Mouse (Mus musculus) CH12.LX (cell line): ENCODE data around the gene Ap5z1. TPM values are rescaled to one million over a fixed set of nuclear protein-coding genes. Genes with fewer than 3 reads are reported as not detected.

ENCODE experiments used
- DNase-seq: peaks from one replicate; pipeline ENCODE4 v3.0.0-alpha.2; 2013; ENCODE audit errors: extremely low read depth
- H3K27ac ChIP-seq: 2 replicates; pipeline ENCODE4 v1.5.1; 2012; ENCODE audit warnings: low read depth, mild to moderate bottlenecking, control low read depth, moderate library complexity; ENCODE audit not compliant: insufficient read depth
- H3K27me3 ChIP-seq: replicated peaks from 2 replicates; pipeline ENCODE3; 2012; ENCODE audit warnings: inconsistent platforms
- H3K36me3 ChIP-seq, 2 experiments: replicated peaks in 1 of 2; 2 replicates each; pipeline versions ENCODE3 to v1.6.1; 2012; ENCODE audit warnings: inconsistent platforms in 1 of 2, low read length in 1 of 2, mild to moderate bottlenecking in 1 of 2, mixed read lengths in 1 of 2, moderate library complexity in 1 of 2; ENCODE audit not compliant: control insufficient read depth in 1 of 2, insufficient read depth in 1 of 2
- H3K4me1 ChIP-seq, 2 experiments: 2 replicates each; pipeline ENCODE4 v1.6.1; 2012; ENCODE audit warnings: inconsistent platforms in 1 of 2, moderate library complexity in 1 of 2; ENCODE audit not compliant: insufficient read depth in 2 of 2, control insufficient read depth in 1 of 2
- H3K4me2 ChIP-seq: 2 replicates; pipeline ENCODE4 v1.6.1; 2012; ENCODE audit warnings: low read depth, mild to moderate bottlenecking, control low read depth; ENCODE audit not compliant: poor library complexity, insufficient read depth, severe bottlenecking
- H3K4me3 ChIP-seq, 3 experiments: fragments of 150-350 bp in 1 of 3; sonication (generic) in 1 of 3; replicated peaks in 1 of 3; 2 replicates each; pipeline versions ENCODE3 to v1.5.1; 2011 to 2012; ENCODE audit warnings: low read depth in 2 of 3, low read length in 2 of 3, mild to moderate bottlenecking in 2 of 3, moderate library complexity in 2 of 3, control low read depth in 1 of 3, improper control_type of control experiment in 1 of 3, inconsistent platforms in 1 of 3, mixed read lengths in 1 of 3; ENCODE audit not compliant: poor library complexity in 1 of 3
- H3K79me2 ChIP-seq: replicated peaks from 2 replicates; pipeline ENCODE4 v1.6.1; 2012; ENCODE audit warnings: mild to moderate bottlenecking, moderate library complexity; ENCODE audit not compliant: control insufficient read depth, poor library complexity, insufficient read depth, severe bottlenecking; ENCODE audit errors: extremely low read depth
- H3K9ac ChIP-seq: 2 replicates; pipeline ENCODE4 v1.6.1; 2012; ENCODE audit warnings: low read depth, mild to moderate bottlenecking, control low read depth, moderate library complexity; ENCODE audit not compliant: insufficient read depth
- H3K9me3 ChIP-seq: replicated peaks from 2 replicates; pipeline ENCODE3; 2012; ENCODE audit warnings: low read length, inconsistent platforms, mixed read lengths
- CHD1 ChIP-seq: IDR thresholded peaks from 2 replicates; pipeline ENCODE4 v1.6.1; 2012; ENCODE audit warnings: low read depth, low read length, improper control_type of control experiment, inconsistent platforms
- GABPA ChIP-seq: IDR thresholded peaks from 2 replicates; pipeline ENCODE4 v1.6.1; 2012; ENCODE audit warnings: low read depth, low read length, improper control_type of control experiment, inconsistent platforms; ENCODE audit not compliant: insufficient replicate concordance
- MAZ ChIP-seq: IDR thresholded peaks from 2 replicates; pipeline ENCODE4 v1.6.1; 2012; ENCODE audit warnings: low read depth, mild to moderate bottlenecking, inconsistent platforms, low read length, improper control_type of control experiment, moderate library complexity
- PAX5 ChIP-seq: IDR thresholded peaks from 2 replicates; pipeline ENCODE4 v1.6.1; 2012; ENCODE audit warnings: low read length, inconsistent platforms, mixed read lengths
- USF2 ChIP-seq: conservative IDR thresholded peaks from 2 replicates; pipeline ENCODE4 v1.6.1; 2011; ENCODE audit warnings: low read depth, low read length, improper control_type of control experiment
- ZNF384 ChIP-seq: IDR thresholded peaks from 2 replicates; pipeline ENCODE4 v1.6.1; 2012; ENCODE audit warnings: low read depth, low read length, improper control_type of control experiment, inconsistent platforms
- dilution Hi-C: fragments of 300-500 bp; cut with MboI; formaldehyde crosslinking; loops from 2 replicates; pipeline ENCODE4 v1.14.3; 2020; ENCODE audit warnings: low sequenced_read_pairs; ENCODE audit not compliant: extremely low pct_unique_long_range_greater_than_20kb, extremely low pct_ligation_motif_present
- in situ Hi-C: fragments of 300-500 bp; cut with MboI; formaldehyde crosslinking; loops from 3 replicates; pipeline ENCODE4 v1.14.3; 2019; ENCODE audit warnings: low sequenced_read_pairs, low pct_ligation_motif_present, low pct_unique_long_range_greater_than_20kb, mixed read lengths
- polyA plus RNA-seq: library from polyadenylated mRNA; unstranded; fragments of >175 nt; gene quantifications from 2 replicates; pipeline ENCODE4 v1.2.1, GENCODE M21; 2012; ENCODE audit warnings: low read depth; ENCODE audit not compliant: insufficient read length
- total RNA-seq, 2 experiments: library from RNA; depleted of rRNA; stranded (reverse); fragments of 300-350 nt in 1 of 2; fragments of >200 nt in 1 of 2; gene quantifications; 2 replicates each; pipeline ENCODE4 v1.2.3; 2012 to 2014

The Ap5z1 gene
- total and polyA plus RNA-seq, 3 experiments = 3.1 to 18.7 (median 11.3) TPM

DNA sequence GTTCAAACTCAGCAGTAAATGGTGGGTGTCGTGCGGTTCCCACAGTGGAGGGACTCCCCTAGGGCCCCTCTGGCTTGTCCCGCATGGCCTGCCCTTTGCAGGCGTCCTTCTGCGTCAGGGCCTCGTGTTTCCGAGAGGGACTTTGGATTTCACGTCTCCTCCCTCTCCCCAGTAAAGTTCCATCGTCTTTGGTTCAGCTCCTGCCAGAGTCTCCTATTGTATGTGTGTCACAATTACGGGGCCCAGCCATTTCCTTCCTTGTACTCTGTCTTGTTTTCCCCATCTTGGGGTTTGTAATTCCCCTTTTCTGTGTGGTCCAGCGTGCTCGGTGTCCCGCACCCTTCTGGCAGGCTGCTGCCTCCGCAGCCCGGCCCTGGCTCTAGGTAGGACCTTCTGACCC is 20.2 kb upstream of the Ap5z1 start:
- Histone ChIP-seq H3K4me3 (no peak overlapping the region), H3K79me2 (peaks cover 24% of the 10 kb centered on the region), H3K27ac (no peak overlapping the region), H3K9ac (no peak overlapping the region), H3K4me2 (no peak overlapping the region), H3K9me3 (no peaks in the 10 kb centered on the region), H3K27me3 (no peaks in the 10 kb centered on the region), H3K4me1 (peaks cover 39 to 88% of the 10 kb centered on the region in 2 experiments), H3K36me3 (peaks cover 5 to 70% of the 10 kb centered on the region in 2 experiments)
- no peak for DNase-seq
- in situ Hi-C loops = loop anchor here (5.0 kb wide), 1 partner anchor 76 kb away; no protein-coding TSS in a partner anchor
- dilution Hi-C loops = no loop called here
- no peak for TF ChIP-seq GABPA

DNA sequence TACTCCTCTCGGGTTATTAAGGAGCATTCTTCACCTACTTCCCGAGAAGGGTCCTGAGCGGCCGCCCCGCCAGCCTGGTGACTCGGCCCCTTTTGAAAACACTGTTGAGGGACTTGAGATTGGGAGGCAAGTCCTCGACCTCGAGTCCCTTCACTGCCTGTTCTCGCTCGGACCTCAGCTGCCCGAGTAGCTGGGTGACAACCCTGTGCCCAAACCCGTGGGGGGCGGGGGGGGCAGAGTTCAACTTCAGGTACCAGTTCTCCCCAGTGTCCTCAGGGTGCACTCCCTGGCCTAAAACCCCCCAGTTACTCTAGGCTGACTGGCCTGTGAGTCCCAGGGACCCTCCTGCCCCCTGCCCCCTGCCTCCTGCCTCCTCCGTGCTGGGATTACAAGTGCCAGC is 19.8 kb upstream of the Ap5z1 start:
- peaks cover 5 to 70% of the 10 kb centered on the region in 2 experiments for H3K36me3 ChIP-seq
- peaks cover 39 to 84% of the 10 kb centered on the region in 2 experiments for H3K4me1 ChIP-seq
- H3K4me2 ChIP-seq = no peak overlapping the region

DNA sequence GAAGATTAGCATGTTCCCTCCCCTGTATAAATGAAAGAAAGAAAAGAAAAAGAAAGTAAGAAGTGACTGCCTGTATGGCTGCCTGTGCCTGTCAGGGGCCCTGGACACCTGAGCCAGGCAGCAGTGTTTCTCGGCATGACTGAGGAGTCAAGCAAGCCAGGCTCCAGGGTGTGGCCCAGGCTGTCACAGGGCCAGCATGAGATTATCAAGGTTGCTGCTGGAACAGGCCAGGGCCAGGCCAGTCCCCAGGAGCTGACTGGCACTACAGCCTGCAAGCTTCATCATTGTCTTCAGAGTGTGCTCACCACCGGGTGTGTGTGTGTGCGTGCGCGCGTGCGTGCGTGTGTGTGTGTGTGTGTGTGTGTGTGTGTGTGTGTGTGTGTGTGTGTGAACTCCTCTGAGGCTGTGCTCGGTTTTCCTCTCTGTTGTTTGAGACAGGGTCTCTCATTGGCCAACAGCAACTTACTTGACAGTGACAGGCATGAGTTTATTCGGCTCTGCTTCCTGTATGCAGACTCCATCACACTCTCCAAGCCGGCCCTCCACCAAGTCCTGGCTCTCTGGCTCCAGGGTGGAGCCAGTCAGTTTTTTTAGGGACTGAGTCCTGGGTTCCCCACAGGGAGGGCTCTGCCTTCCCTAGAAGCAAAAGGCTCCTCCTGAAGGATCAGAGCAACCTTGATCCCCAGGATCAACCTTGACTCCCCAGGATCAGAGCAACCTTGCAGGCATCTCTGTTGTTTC is 18.8 kb upstream of the Ap5z1 start:
- Histone ChIP-seq H3K9ac (no peak overlapping the region), H3K36me3 (peaks cover 10 to 71% of the 10 kb centered on the region in 2 experiments), H3K79me2 (peaks cover 15% of the 10 kb centered on the region), H3K27me3 (no peaks in the 10 kb centered on the region), H3K27ac (no peak overlapping the region), H3K4me1 (peaks cover 39 to 74% of the 10 kb centered on the region in 2 experiments), H3K4me3 (peak overlapping the region in 1 of 3 experiments; percentile 2), H3K9me3 (no peaks in the 10 kb centered on the region), H3K4me2 (no peak overlapping the region)
- dilution Hi-C loops (no loop called here), in situ Hi-C loops (loop anchor here (5.0 kb wide), 1 partner anchor 78 kb away; no protein-coding TSS in a partner anchor)
- TF ChIP-seq ZNF384 = no peak
- TF ChIP-seq MAZ = no peak
- TF ChIP-seq USF2 = no peak
- no peak for TF ChIP-seq PAX5
- DNase-seq = no peak

More for the DNA sequence above, 19.8 kb upstream of the Ap5z1 start:
- dilution Hi-C loops = no loop called here
- no peak for TF ChIP-seq CHD1
- Histone ChIP-seq H3K4me3 (no peak overlapping the region), H3K9me3 (no peaks in the 10 kb centered on the region), H3K27ac (no peak overlapping the region), H3K9ac (no peak overlapping the region), H3K27me3 (no peaks in the 10 kb centered on the region), H3K79me2 (peaks cover 22% of the 10 kb centered on the region)
- no peak for DNase-seq
- in situ Hi-C loops = loop anchor here (5.0 kb wide), 1 partner anchor 77 kb away; no protein-coding TSS in a partner anchor
